Mouse (Mus musculus) liver, adult 2 months (tissue): Measurements from ENCODE around the gene Trp63.

Experiments
- CTCF ChIP-seq: fragments of 200-500 bp; IDR thresholded peaks from 2 replicates; pipeline ENCODE4 v1.5.1; 2011; ENCODE audit warnings: low read depth, low read length, control low read depth
- POLR2A ChIP-seq: fragments of 200-500 bp; IDR thresholded peaks from 2 replicates; pipeline ENCODE4 v1.6.1; 2011; ENCODE audit warnings: low read length, control low read depth; ENCODE audit not compliant: insufficient read depth; ENCODE audit errors: extremely low read depth

- no peak for TF ChIP-seq CTCF
- TF ChIP-seq POLR2A, result no peak
These were observed 181.7 kb downstream of the Trp63 start for GRCm38 (mm10) chr16:25865096-25865869.
